Mouse (Mus musculus) spleen, adult 12 weeks (tissue): Measurements from ENCODE around the gene Nsf.
"Not testable (repeated sequence)": the region's sequence is repeated elsewhere in the genome, so short reads cannot be mapped to it uniquely, and the experiment has no call there.

Experiments
- DNase-seq: peaks from one replicate; pipeline ENCODE4 v3.0.0; 2022; ENCODE audit warnings: low spot score

Gene Nsf

GRCm38 (mm10) chr11:103891781-103892180, 62.1 kb downstream of the Nsf start:
- DNase-seq = no peak

GRCm38 (mm10) chr11:103890337-103891186, 63.3 kb downstream of the Nsf start:
- DNase-seq = no peak

- DNase-seq = no peak
Observed at GRCm38 (mm10) chr11:103887724-103888410, 66.0 kb downstream of the Nsf start.

- DNase-seq = no peak
Observed at GRCm38 (mm10) chr11:103884749-103885383, 69.0 kb downstream of the Nsf start.

- no peak for DNase-seq
Observed at GRCm38 (mm10) chr11:103883793-103884192, 70.1 kb downstream of the Nsf start.

- not testable (repeated sequence) for DNase-seq
Observed at GRCm38 (mm10) chr11:103879476-103879875, 74.4 kb downstream of the Nsf start.

- DNase-seq = no peak
Observed at GRCm38 (mm10) chr11:103878441-103878840, 75.4 kb downstream of the Nsf start.

- no peak for DNase-seq
Observed at GRCm38 (mm10) chr11:103870352-103870751, 83.5 kb downstream of the Nsf start.

- no peak for DNase-seq
Observed at GRCm38 (mm10) chr11:103867702-103868101, 86.2 kb downstream of the Nsf start.

GRCm38 (mm10) chr11:103865346-103865745, 88.5 kb downstream of the Nsf start:
- DNase-seq = no peak

- DNase-seq = no peak
Observed at GRCm38 (mm10) chr11:103864486-103864885, 89.4 kb downstream of the Nsf start.

- DNase-seq = no peak
Observed at GRCm38 (mm10) chr11:103862951-103863350, 90.9 kb downstream of the Nsf start.

GRCm38 (mm10) chr11:103859933-103860610, 93.8 kb downstream of the Nsf start:
- no peak for DNase-seq

- DNase-seq = no peak
Observed at GRCm38 (mm10) chr11:103858760-103859159, 95.1 kb downstream of the Nsf start.

GRCm38 (mm10) chr11:103856641-103857040, 97.2 kb downstream of the Nsf start:
- no peak for DNase-seq

- no peak for DNase-seq
Observed at GRCm38 (mm10) chr11:103854294-103854693, 99.6 kb downstream of the Nsf start.

GRCm38 (mm10) chr11:103853284-103853920, 100.5 kb downstream of the Nsf start:
- DNase-seq = no peak

GRCm38 (mm10) chr11:103852590-103853283, 101.1 kb downstream of the Nsf start:
- no peak for DNase-seq

- DNase-seq = no peak
Observed at GRCm38 (mm10) chr11:103848287-103848686, 105.6 kb downstream of the Nsf start.

GRCm38 (mm10) chr11:103840834-103841233, 113.0 kb downstream of the Nsf start:
- DNase-seq = no peak

GRCm38 (mm10) chr11:103838955-103839354, 114.9 kb downstream of the Nsf start:
- DNase-seq = no peak
